Mouse (Mus musculus): ENCODE results near the gene Mcu. TPM values are rescaled to one million over a fixed set of nuclear protein-coding genes. Genes with fewer than 3 reads are reported as not detected.
A peak's percentile ranks its signal among the peaks of the same experiment; 100 is the strongest.

Mcu gene
- polyA plus RNA-seq, 1 experiment from 2014 or later = 23.8 TPM

DNA sequence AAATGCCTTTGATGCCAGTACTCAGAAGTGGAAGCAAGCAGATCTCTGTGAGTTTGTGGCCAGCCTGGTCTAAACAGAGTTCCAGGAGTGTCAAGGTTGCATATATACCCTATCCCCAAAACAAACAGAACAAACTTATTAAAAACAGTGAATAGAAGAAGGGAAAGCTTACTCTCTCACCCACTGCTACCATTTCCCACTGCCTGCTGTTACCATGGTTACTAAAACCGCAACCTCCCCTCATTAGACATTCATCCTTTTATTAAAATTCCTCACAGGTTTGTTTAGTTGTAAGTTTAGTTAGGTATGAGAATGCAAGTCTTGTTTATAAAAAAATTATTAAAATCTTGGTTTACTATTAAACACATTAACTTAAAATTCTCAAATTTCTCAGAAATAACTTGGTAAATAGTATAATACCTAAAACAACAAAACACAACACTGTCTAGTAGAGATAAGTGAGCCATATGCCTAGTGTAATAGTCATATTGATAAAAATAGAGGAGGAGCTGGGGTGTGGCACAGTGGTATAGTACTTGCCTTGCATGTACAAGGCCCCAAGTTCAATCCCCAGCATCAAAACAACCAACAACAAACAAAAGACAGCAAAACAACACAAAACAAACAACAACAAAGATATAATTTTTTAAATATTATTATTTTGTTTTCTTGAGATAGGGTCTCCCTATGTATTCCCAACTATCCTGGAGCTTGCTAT is 34.5 kb downstream of the Mcu start:
- no peaks in the 10 kb centered on the region for H3K9me3 ChIP-seq (replicated peaks; ENCODE audit: control insufficient read depth, low read length)
- 0 out of 2 replicates have a peak, but pooled peaks cover 6% of the 10 kb centered on the region for H3K36me3 ChIP-seq (ENCODE audit: control insufficient read depth, insufficient read depth)
- peaks cover 10% of the 10 kb centered on the region for H3K4me1 ChIP-seq (ENCODE audit: control insufficient read depth, insufficient read depth, low read length)
- H3K9ac ChIP-seq (ENCODE audit: low read length) = no peak overlapping the region
- no peak overlapping the region for H3K27ac ChIP-seq (ENCODE audit: low read length)
- no peak overlapping the region for H3K4me2 ChIP-seq (ENCODE audit: low read depth, low read length)
- no peaks in the 10 kb centered on the region for H3K27me3 ChIP-seq (ENCODE audit: control insufficient read depth, insufficient read depth, low read length)
- ATAC-seq (replicated peaks; ENCODE audit: extremely low read depth, insufficient read depth, low FRiP score) = no peak
- no peak overlapping the region for H3K4me3 ChIP-seq (ENCODE audit: low read length)
- 91% methylated on average over 1 of the region's 1 CpGs for WGBS

DNA sequence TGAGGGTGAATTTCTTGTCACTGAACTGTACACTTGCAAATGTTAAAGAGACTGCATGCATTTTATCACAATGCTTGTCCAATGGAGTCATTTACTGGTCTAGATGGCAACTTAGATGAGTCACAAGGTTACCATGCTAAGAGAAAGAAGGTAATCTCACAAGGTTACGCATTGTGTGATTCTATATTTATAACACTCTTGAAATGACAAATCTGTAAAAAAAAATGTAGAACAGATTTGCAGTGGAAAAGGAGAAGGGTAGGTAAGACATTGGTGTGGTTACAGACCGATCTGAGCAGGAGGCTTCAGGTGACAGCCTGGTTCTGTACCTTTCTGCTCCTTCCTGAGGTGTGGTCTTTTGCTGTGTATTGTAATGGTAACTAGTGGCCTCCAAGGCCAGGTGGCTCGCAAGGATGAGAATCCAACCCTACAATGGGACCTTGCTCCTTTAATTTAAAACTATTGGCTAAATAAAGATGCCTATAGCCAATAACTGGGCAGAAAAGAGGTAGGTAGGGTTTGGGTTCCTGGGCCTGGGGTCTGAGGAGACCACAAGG is 35.8 kb downstream of the Mcu start:
- Histone ChIP-seq H3K4me2 (ENCODE audit: low read depth, low read length) (no peak overlapping the region), H3K27ac (ENCODE audit: low read length) (no peak overlapping the region), H3K4me1 (ENCODE audit: control insufficient read depth, insufficient read depth, low read length) (peaks cover 12% of the 10 kb centered on the region), H3K9ac (ENCODE audit: low read length) (no peak overlapping the region), H3K9me3 (replicated peaks; ENCODE audit: control insufficient read depth, low read length) (no peaks in the 10 kb centered on the region), H3K36me3 (ENCODE audit: control insufficient read depth, insufficient read depth) (0 out of 2 replicates have a peak, but pooled peaks cover 6% of the 10 kb centered on the region), H3K4me3 (ENCODE audit: low read length) (no peak overlapping the region), H3K27me3 (ENCODE audit: control insufficient read depth, insufficient read depth, low read length) (no peaks in the 10 kb centered on the region)
- 90% methylated on average over 3 of the region's 3 CpGs for WGBS
- ATAC-seq (replicated peaks; ENCODE audit: extremely low read depth, insufficient read depth, low FRiP score) = no peak

DNA sequence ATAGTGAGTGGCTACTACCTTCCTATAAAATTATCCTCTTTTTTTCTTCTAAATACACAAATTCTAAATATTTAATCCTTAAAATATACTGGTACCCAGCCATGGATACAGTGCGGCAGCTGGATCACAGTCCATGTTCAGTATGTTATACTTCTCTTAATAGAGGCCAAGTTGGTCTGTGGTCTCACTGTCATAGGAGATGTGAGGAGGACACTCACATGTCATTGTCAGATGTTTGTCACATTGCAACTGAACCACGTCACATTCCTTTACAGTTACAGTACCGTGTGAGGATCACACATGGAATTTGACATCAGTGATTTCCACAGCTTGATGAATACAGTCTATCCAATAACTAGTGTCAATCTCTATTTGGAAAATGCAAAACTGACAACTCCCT is 36.8 kb downstream of the Mcu start:
- Histone ChIP-seq H3K4me2 (ENCODE audit: low read depth, low read length) (no peak overlapping the region), H3K9me3 (replicated peaks; ENCODE audit: control insufficient read depth, low read length) (no peaks in the 10 kb centered on the region), H3K4me1 (ENCODE audit: control insufficient read depth, insufficient read depth, low read length) (peaks cover 12% of the 10 kb centered on the region), H3K9ac (ENCODE audit: low read length) (no peak overlapping the region), H3K4me3 (ENCODE audit: low read length) (no peak overlapping the region), H3K27ac (ENCODE audit: low read length) (no peak overlapping the region), H3K27me3 (ENCODE audit: control insufficient read depth, insufficient read depth, low read length) (no peaks in the 10 kb centered on the region), H3K36me3 (ENCODE audit: control insufficient read depth, insufficient read depth) (0 out of 2 replicates have a peak, but pooled peaks cover 6% of the 10 kb centered on the region)
- no peak for ATAC-seq (replicated peaks; ENCODE audit: extremely low read depth, insufficient read depth, low FRiP score)
- 67% methylated on average over 3 of the region's 3 CpGs for WGBS

DNA sequence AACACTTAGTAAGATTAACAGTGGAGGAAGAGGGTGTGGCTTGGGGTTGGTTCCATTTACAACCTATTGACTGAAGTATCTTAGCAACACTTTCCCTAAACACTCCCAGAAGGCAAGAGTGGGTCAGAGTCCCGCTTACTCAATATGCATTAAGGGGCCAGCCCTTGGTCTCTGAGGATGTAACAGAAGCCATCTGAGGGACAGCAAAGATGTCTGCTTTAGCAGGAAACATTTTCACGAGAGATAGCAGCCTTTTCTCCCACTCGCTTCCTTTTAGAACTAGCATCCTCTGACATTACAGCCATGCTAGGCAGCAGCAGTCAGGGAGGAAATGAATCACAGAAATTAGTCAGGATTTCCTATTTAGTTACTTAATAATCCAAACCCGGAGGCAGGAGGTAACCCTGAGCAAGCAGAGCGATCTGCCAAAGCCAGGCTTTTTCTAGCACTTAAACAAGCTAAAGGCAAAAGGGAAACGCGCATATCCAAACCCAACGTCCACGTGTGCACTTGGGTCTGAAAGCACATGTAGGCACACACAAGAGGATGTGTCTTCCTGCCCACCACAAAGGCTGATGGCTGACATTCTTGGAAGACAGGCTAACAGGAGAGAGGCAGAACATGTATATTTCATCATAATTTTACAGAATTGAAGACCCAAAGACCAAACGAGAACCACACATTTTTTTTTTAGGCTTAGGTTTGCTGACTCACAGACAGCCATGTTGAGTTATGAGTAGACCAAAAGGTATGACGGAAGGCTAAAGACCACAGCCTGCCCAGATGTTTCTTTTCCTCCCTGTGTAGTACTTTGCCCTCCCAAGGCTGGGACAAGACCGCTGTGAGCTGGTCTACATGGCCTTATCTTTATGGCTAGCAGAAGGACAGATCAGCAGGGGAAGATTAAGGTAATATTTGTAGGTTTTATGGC is 38.4 kb downstream of the Mcu start:
- Histone ChIP-seq H3K4me1 (ENCODE audit: control insufficient read depth, insufficient read depth, low read length) (peaks cover 12% of the 10 kb centered on the region), H3K4me3 (ENCODE audit: low read length) (no peak overlapping the region), H3K27me3 (ENCODE audit: control insufficient read depth, insufficient read depth, low read length) (no peaks in the 10 kb centered on the region), H3K36me3 (ENCODE audit: control insufficient read depth, insufficient read depth) (0 out of 2 replicates have a peak, but pooled peaks cover 4% of the 10 kb centered on the region), H3K9me3 (replicated peaks; ENCODE audit: control insufficient read depth, low read length) (peaks cover 2% of the 10 kb centered on the region; the same call in 1 of the 2 replicates), H3K9ac (ENCODE audit: low read length) (no peak overlapping the region), H3K27ac (ENCODE audit: low read length) (peak overlapping the region; percentile 85), H3K4me2 (ENCODE audit: low read depth, low read length) (peak overlapping the region; percentile 1; the same call in 1 of the 2 replicates)
- peak; percentile 89 for ATAC-seq (replicated peaks; ENCODE audit: extremely low read depth, insufficient read depth, low FRiP score)
- 50% methylated on average over 12 of the region's 12 CpGs for WGBS

DNA sequence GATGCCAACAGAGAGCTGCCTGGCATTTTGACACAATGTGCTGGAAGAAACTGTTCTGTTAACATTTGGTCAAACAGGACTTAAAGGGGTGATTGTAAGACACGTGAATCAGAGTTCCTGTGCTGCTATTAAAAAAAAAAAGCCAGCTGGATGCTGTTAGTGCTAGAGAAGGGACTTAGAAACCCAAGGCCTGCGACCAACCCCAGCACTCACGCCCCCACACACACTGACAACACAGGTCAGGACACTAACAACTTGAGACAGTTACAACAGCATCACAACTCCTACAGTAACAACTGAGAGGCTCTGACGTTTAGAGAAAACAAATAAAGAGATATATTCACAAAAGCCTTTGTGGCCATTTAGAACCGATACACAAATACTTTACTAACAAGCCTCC is 40.2 kb downstream of the Mcu start:
- 41% methylated on average over 5 of the region's 5 CpGs for WGBS
- no peak overlapping the region for H3K4me3 ChIP-seq (ENCODE audit: low read length)
- no peaks in the 10 kb centered on the region for H3K27me3 ChIP-seq (ENCODE audit: control insufficient read depth, insufficient read depth, low read length)
- H3K9ac ChIP-seq (ENCODE audit: low read length) = no peak overlapping the region
- no peak overlapping the region for H3K4me2 ChIP-seq (ENCODE audit: low read depth, low read length)
- H3K36me3 ChIP-seq (ENCODE audit: control insufficient read depth, insufficient read depth) = no peaks in the 10 kb centered on the region
- ATAC-seq (replicated peaks; ENCODE audit: extremely low read depth, insufficient read depth, low FRiP score) = no peak
- H3K4me1 ChIP-seq (ENCODE audit: control insufficient read depth, insufficient read depth, low read length) = peaks cover 13% of the 10 kb centered on the region
- H3K9me3 ChIP-seq (replicated peaks; ENCODE audit: control insufficient read depth, low read length) = peaks cover 2% of the 10 kb centered on the region; the same call in 1 of the 2 replicates
- peak overlapping the region; percentile 16; the same call in 1 of the 2 replicates for H3K27ac ChIP-seq (ENCODE audit: low read length)

DNA sequence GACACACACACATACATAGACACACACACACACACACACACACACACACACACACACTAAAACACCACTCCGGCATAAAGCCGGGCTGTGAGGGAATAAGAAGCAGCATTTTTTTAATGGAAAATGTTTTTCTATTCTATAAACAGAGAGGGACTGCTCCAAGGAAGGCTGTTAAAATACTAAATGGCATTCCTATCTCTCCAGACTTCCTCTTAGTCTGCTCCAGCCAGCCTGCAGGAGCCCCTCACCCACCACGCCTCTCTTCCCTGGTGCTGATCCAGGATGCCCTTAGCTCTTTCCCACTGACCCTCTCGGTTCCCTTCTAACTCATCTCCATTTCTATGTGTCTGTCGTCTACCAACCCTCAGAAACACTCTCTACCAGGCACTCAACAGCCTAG is 44.5 kb downstream of the Mcu start:
- WGBS = 73% methylated on average over 5 of the region's 5 CpGs
- H3K27ac ChIP-seq (ENCODE audit: low read length) = peak overlapping the region; percentile 65
- no peak overlapping the region for H3K4me2 ChIP-seq (ENCODE audit: low read depth, low read length)

DNA sequence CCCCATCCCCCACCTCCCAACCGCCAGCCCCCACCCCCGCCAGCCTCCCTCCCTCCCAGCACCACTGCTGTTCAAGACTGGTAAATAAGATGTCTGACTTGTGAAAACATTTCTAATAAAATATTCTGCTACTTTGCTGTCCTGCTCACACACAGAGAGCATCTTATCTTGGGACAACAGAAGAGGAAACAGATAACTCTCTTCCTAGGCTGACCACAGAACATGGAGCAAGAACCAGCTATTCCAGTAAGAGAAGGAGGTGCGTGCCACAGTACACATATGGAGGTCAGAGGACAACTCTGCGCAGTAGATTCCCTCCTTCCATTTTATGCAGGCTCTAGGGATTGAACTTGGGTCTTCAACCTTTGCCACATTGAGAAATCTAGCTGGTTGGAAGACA is 45.2 kb downstream of the Mcu start:
- peaks cover 2% of the 10 kb centered on the region; the same call in 1 of the 2 replicates for H3K9me3 ChIP-seq (replicated peaks; ENCODE audit: control insufficient read depth, low read length)

More for the DNA sequence above, 44.5 kb downstream of the Mcu start:
- no peak overlapping the region for H3K9ac ChIP-seq (ENCODE audit: low read length)
- no peak overlapping the region for H3K4me3 ChIP-seq (ENCODE audit: low read length)
- no peaks in the 10 kb centered on the region for H3K27me3 ChIP-seq (ENCODE audit: control insufficient read depth, insufficient read depth, low read length)
- no peaks in the 10 kb centered on the region for H3K36me3 ChIP-seq (ENCODE audit: control insufficient read depth, insufficient read depth)
- peaks cover 2% of the 10 kb centered on the region; the same call in 1 of the 2 replicates for H3K9me3 ChIP-seq (replicated peaks; ENCODE audit: control insufficient read depth, low read length)
- peaks cover 10% of the 10 kb centered on the region for H3K4me1 ChIP-seq (ENCODE audit: control insufficient read depth, insufficient read depth, low read length)
- ATAC-seq (replicated peaks; ENCODE audit: extremely low read depth, insufficient read depth, low FRiP score) = no peak

DNA sequence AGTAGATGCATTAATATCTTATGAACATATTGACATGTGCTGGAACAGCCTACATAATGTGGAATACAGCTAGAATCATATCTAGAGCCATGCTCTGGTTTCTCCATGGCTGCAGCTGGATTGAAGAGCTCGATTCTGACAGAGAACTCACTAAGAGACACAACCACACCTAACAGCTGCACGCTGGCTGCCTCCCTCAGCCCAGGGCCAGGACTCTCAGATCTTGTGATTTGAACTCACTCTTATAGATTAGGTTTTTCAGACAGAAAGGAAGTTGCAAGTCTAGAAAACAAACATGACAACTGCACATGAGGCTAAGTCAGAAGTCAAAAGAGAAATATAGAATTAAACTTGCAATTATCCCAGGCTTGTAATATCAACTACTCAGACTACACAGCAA is 45.7 kb downstream of the Mcu start:
- peaks cover 2% of the 10 kb centered on the region; the same call in 1 of the 2 replicates for H3K9me3 ChIP-seq (replicated peaks; ENCODE audit: control insufficient read depth, low read length)
- H3K4me2 ChIP-seq (ENCODE audit: low read depth, low read length) = no peak overlapping the region
- H3K9ac ChIP-seq (ENCODE audit: low read length) = no peak overlapping the region
- H3K27ac ChIP-seq (ENCODE audit: low read length) = peak overlapping the region; percentile 65
- no peaks in the 10 kb centered on the region for H3K36me3 ChIP-seq (ENCODE audit: control insufficient read depth, insufficient read depth)
- no peak for ATAC-seq (replicated peaks; ENCODE audit: extremely low read depth, insufficient read depth, low FRiP score)
- no peaks in the 10 kb centered on the region for H3K27me3 ChIP-seq (ENCODE audit: control insufficient read depth, insufficient read depth, low read length)
- 50% methylated on average over 2 of the region's 2 CpGs for WGBS
- H3K4me3 ChIP-seq (ENCODE audit: low read length) = no peak overlapping the region
- peaks cover 10% of the 10 kb centered on the region for H3K4me1 ChIP-seq (ENCODE audit: control insufficient read depth, insufficient read depth, low read length)

More for the DNA sequence above, 45.2 kb downstream of the Mcu start:
- Histone ChIP-seq H3K9ac (ENCODE audit: low read length) (no peak overlapping the region), H3K36me3 (ENCODE audit: control insufficient read depth, insufficient read depth) (no peaks in the 10 kb centered on the region), H3K27ac (ENCODE audit: low read length) (peak overlapping the region; percentile 65), H3K4me1 (ENCODE audit: control insufficient read depth, insufficient read depth, low read length) (peaks cover 8% of the 10 kb centered on the region), H3K4me3 (ENCODE audit: low read length) (no peak overlapping the region), H3K4me2 (ENCODE audit: low read depth, low read length) (no peak overlapping the region), H3K27me3 (ENCODE audit: control insufficient read depth, insufficient read depth, low read length) (no peaks in the 10 kb centered on the region)
- 77% methylated on average over 4 of the region's 4 CpGs for WGBS
- peak; percentile 52 for ATAC-seq (replicated peaks; ENCODE audit: extremely low read depth, insufficient read depth, low FRiP score)

Data from heart, embryonic 16.5 days (tissue).